Mouse (Mus musculus) heart, adult 2 months (tissue): ENCODE results near the gene Timm29.

Experiments used
- CTCF ChIP-seq: fragments of 200-600 bp; IDR thresholded peaks from 2 replicates; pipeline ENCODE4 v1.8.1; 2022; ENCODE audit warnings: antibody characterized with exemption, mild to moderate bottlenecking, moderate library complexity
- EP300 ChIP-seq: fragments of 200-500 bp; IDR thresholded peaks from 2 replicates; pipeline ENCODE4 v1.6.1; 2011; ENCODE audit warnings: low read depth, low read length, control low read depth; ENCODE audit not compliant: insufficient read depth
- POLR2A ChIP-seq: fragments of 200-500 bp; IDR thresholded peaks from 2 replicates; pipeline ENCODE4 v1.6.1; 2011; ENCODE audit warnings: mild to moderate bottlenecking, low read depth, low read length, control low read depth; ENCODE audit not compliant: insufficient read depth

- no peak for TF ChIP-seq CTCF
- TF ChIP-seq EP300 = 0 out of 2 replicates have a peak, but pooled peaks have one; percentile 50
- peak; percentile 91 for TF ChIP-seq POLR2A
Measured at GRCm38 (mm10) chr9:21615617-21616231, 23.2 kb downstream of the Timm29 start, which contains the start of gene Smarca4.
